Mouse (Mus musculus) cerebellum, adult 11-12 months (tissue): Measurements from ENCODE around the gene Pcnx2.

ENCODE experiments used
- DNase-seq: peaks from one replicate; pipeline ENCODE4 v3.0.0; 2022

The Pcnx2 gene

GRCm38 (mm10) chr8:125702868-125703473, 195.1 kb downstream of the Pcnx2 start:
- no peak for DNase-seq
